Mouse (Mus musculus): Measurements from ENCODE around the gene Pigz.

DNA sequence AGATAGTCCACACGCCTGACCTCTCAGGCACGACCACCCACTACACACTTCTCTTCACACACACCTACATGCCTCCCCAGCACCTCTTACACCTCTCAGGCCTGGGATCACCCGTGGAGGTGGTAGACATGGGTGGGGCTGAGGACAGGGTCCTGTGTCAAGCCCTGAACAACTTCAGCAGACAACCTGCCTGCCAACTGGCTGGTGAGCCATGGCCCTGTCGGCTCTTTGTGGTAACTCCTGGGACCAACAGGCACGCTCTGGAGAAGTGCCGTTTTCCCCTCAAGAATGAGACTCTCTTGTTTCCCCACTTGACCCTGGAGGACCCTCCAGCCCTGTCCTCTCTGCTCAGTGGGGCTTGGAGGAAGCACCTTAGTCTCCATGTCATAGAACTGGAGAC is 11.7 kb downstream of the Pigz start:
- TF ChIP-seq POLR2A (IDR thresholded peaks at IDR 0.05; ENCODE audit: borderline replicate concordance, extremely low read depth, low read depth, low read length) (no peak), CTCF (IDR thresholded peaks at IDR 0.05; ENCODE audit: insufficient read depth, low read length) (no peak)

All from lung, adult 2 months (tissue).